Mouse (Mus musculus): ENCODE measurements around the gene Arnt.

DNA sequence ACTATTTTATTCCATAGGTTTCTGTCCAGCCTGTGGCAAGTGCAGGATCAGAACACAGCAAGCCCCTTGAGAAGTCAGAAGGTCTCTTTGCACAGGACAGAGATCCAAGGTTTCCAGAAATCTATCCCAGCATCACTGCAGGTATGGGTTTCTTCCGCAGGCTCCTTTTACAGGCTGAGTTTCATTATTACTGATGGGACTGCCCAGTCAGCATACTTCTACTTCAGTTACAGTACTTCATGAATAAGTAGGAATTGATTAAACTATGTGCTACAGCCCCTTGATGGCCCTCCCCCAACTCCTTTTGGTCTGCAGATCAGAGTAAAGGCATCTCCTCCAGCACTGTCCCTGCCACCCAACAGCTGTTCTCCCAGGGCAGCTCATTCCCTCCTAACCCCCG lies 56.0 kb downstream of the Arnt start:
- no peak for TF ChIP-seq CTCF (IDR thresholded peaks at IDR 0.05; ENCODE audit: control insufficient read depth, insufficient read depth, low read length)
- TF ChIP-seq POLR2A (IDR thresholded peaks at IDR 0.05; ENCODE audit: borderline replicate concordance, control insufficient read depth, low read depth, low read length) = no peak

Measured in bone marrow, adult 2 months (tissue).